Mouse (Mus musculus) stomach, embryonic 14.5 days (tissue): Measurements from ENCODE around the gene Cfap77. TPM values are rescaled to one million over a fixed set of nuclear protein-coding genes. Genes with fewer than 3 reads are reported as not detected.

Experiments
- ATAC-seq: fragments of 200-750 bp; cut with Nextera tagmentation; 2 replicates; pipeline ENCODE4 v1.8.0; 2017; ENCODE audit warnings: low read depth, moderate TSS enrichment; ENCODE audit not compliant: insufficient number of reproducible peaks, insufficient read depth, low FRiP score
- H3K27ac ChIP-seq: fragments of 300-500 bp; sonication (generic); 2 replicates; pipeline ENCODE4 v1.5.1; 2014; ENCODE audit warnings: mild to moderate bottlenecking, low read length, moderate library complexity, mixed read lengths
- H3K27me3 ChIP-seq: fragments of 300-500 bp; sonication (generic); 2 replicates; pipeline ENCODE4 v1.6.1; 2014; ENCODE audit warnings: low read length, control low read depth, mixed read lengths; ENCODE audit not compliant: control insufficient read depth, insufficient read depth
- H3K36me3 ChIP-seq: fragments of 300-500 bp; sonication (generic); 2 replicates; pipeline ENCODE4 v1.6.1; 2014; ENCODE audit warnings: mild to moderate bottlenecking, control low read depth, low read length, moderate library complexity, mixed read lengths; ENCODE audit not compliant: control insufficient read depth, insufficient read depth
- H3K4me1 ChIP-seq: fragments of 300-500 bp; sonication (generic); 2 replicates; pipeline ENCODE4 v1.6.1; 2014; ENCODE audit warnings: low read length, control low read depth, mixed read lengths; ENCODE audit not compliant: control insufficient read depth, insufficient read depth
- H3K4me2 ChIP-seq: fragments of 300-500 bp; sonication (generic); replicated peaks from 2 replicates; pipeline ENCODE4 v1.6.1; 2014; ENCODE audit warnings: low read depth, low read length, control low read depth
- H3K4me3 ChIP-seq: fragments of 300-500 bp; sonication (generic); 2 replicates; pipeline ENCODE4 v1.5.1; 2014; ENCODE audit warnings: low read depth, low read length, control low read depth
- H3K9ac ChIP-seq: fragments of 300-500 bp; sonication (generic); replicated peaks from 2 replicates; pipeline ENCODE4 v1.6.1; 2014; ENCODE audit warnings: low read depth, mild to moderate bottlenecking, control low read depth, low read length, moderate library complexity, mixed read lengths
- H3K9me3 ChIP-seq: fragments of 300-500 bp; sonication (generic); 2 replicates; pipeline ENCODE4 v1.6.1; 2016; ENCODE audit warnings: low read depth, low read length, control low read depth; ENCODE audit not compliant: control insufficient read depth
- WGBS: fragments of 180-500 bp; shearing (Covaris S2); extraction: QIAGEN DNeasy Blood & Tissue Kit; methylation state at CpG from one replicate; pipeline ENCODE4 v1.1.7; 2014; 5-methylcytosine and 5-hydroxymethylcytosine counted together
- polyA plus RNA-seq: library from polyadenylated mRNA; unstranded; fragments of >200 nt; fragmentation: Nextera tagmentation; extraction: Ambion mirVana; gene quantifications from 2 replicates; pipeline ENCODE4 v1.2.1, GENCODE M21; 2014

Cfap77 gene
- polyA plus RNA-seq, 1 experiment from 2014 or later: 0.59 TPM

- Histone ChIP-seq H3K4me2 (no peak overlapping the region), H3K27me3 (no peaks in the 10 kb centered on the region), H3K27ac (no peak overlapping the region), H3K36me3 (no peaks in the 10 kb centered on the region), H3K9ac (no peak overlapping the region), H3K9me3 (no peaks in the 10 kb centered on the region), H3K4me1 (0 out of 2 replicates have a peak, but pooled peaks cover 5% of the 10 kb centered on the region), H3K4me3 (no peak overlapping the region)
- ATAC-seq: no peak
- WGBS: 21% methylated on average over 6 of the region's 6 CpGs
These were observed 80.3 kb downstream of the Cfap77 start for GRCm38 (mm10) chr2:28974520-28974919.

GRCm38 (mm10) chr2:28973832-28974450 is 80.9 kb downstream of the Cfap77 start:
- H3K4me1 ChIP-seq: 0 out of 2 replicates have a peak, but pooled peaks cover 5% of the 10 kb centered on the region
- H3K9me3 ChIP-seq: no peaks in the 10 kb centered on the region
- no peak overlapping the region for H3K27ac ChIP-seq
- no peak overlapping the region for H3K4me3 ChIP-seq
- 42% methylated on average over 15 of the region's 15 CpGs for WGBS
- H3K27me3 ChIP-seq: no peaks in the 10 kb centered on the region
- no peak overlapping the region for H3K4me2 ChIP-seq
- no peak overlapping the region for H3K9ac ChIP-seq
- no peaks in the 10 kb centered on the region for H3K36me3 ChIP-seq
- ATAC-seq: no peak

DNA sequence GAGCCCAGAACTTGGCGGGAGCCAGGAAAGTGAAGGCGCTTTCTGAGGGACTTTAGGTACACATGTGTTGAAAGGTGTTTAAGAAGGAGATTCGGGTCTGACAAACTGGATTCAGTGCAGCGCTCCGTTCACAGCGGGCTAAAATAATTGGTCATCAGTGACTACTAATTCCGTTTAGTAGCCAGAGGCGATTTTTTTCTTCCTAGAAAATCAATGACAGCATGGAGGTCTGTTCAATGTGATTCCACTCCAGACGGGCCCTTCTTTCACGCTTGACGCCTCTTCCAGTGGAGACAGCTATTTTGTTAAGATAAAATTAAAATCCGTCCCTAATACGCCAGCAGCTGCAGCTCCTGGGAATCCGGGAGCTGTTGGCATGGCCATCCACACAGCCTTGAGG is 84.4 kb downstream of the Cfap77 start:
- Histone ChIP-seq H3K4me2 (no peak overlapping the region), H3K4me3 (no peak overlapping the region), H3K27ac (no peak overlapping the region), H3K36me3 (no peaks in the 10 kb centered on the region), H3K27me3 (no peaks in the 10 kb centered on the region), H3K4me1 (0 out of 2 replicates have a peak, but pooled peaks cover 5% of the 10 kb centered on the region), H3K9me3 (no peaks in the 10 kb centered on the region), H3K9ac (no peak overlapping the region)
- no peak for ATAC-seq
- 77% methylated on average over 14 of the region's 14 CpGs for WGBS

DNA sequence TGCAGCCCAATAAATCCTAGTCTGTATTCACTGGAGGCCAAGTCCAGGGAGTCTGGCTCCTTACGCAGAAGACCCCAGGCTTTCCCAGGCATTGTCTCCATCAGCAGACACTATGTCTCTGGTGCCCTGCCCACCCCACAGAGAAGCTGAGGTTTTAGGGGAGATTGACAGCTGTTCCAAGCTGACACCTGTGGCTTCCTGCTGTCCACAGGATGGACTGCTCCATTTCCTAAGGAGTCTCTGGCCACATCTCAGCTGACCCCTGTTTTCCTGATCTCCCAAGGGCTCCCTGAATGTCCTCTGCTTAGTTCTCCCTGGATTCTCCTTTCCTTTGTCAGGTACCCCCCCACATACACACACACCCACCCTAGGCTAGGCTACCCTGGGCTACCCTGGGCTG is 86.6 kb downstream of the Cfap77 start:
- no peak for ATAC-seq
- Histone ChIP-seq H3K36me3 (no peaks in the 10 kb centered on the region), H3K9me3 (no peaks in the 10 kb centered on the region), H3K9ac (no peak overlapping the region), H3K4me2 (no peak overlapping the region), H3K27ac (no peak overlapping the region), H3K4me1 (no peaks in the 10 kb centered on the region), H3K4me3 (no peak overlapping the region), H3K27me3 (no peaks in the 10 kb centered on the region)
- 75% methylated on average over 1 of the region's 1 CpGs for WGBS

DNA sequence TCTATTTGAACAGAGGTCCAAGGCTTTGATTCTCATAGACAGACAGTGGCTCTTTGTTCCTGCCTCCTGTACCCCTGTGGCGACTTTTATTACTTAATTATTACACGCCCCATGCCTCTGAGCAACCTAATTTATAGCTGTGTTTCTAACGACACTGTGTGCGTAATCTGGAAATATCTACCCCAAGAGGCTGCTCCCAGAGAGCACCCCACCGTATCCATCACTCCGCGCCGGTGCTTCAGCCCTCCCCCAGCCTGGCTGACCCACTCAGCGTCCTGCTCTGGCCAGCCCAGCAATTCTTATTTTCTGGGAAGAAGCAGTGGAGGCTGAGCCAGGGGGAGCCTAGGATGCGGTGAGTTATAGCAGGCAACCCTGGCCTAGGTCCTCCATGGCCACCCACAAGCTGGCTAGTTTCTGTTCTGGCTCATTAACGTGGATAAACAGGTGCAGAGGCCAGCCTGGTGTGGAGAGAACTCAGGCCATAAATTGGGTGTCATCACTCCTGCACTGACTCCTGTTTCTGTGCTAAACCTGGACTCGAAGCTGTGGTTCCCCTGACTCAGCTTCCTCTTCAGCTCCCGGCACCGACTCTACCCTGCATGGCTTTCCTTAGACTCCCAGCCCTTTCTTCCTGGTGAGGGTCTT is 88.6 kb downstream of the Cfap77 start:
- Histone ChIP-seq H3K36me3 (no peaks in the 10 kb centered on the region), H3K9me3 (no peaks in the 10 kb centered on the region), H3K27ac (no peak overlapping the region), H3K9ac (no peak overlapping the region), H3K4me3 (no peak overlapping the region), H3K4me2 (no peak overlapping the region), H3K27me3 (no peaks in the 10 kb centered on the region), H3K4me1 (no peaks in the 10 kb centered on the region)
- ATAC-seq: no peak
- 62% methylated on average over 14 of the region's 14 CpGs for WGBS

DNA sequence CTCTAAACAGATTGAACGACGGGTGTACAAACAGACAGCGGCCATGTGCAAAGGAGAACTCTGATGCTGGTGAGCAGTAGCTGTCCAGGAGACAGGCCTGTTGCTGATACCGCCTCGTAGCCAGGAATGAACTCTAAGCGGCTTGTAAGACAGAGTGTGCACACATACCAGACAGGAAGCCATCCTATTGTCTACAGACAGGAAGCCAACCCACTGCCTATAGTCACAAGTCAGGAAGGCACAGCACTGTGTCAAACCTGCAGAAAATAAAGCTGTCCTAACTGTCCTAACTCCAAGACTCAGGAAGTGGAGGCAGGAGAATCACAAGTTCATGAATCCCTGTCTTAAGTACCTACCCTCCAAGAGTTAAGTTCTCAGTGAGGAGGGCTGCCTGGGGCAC is 91.3 kb downstream of the Cfap77 start:
- no peak for ATAC-seq
- Histone ChIP-seq H3K4me2 (no peak overlapping the region), H3K4me1 (no peaks in the 10 kb centered on the region), H3K4me3 (no peak overlapping the region), H3K9me3 (no peaks in the 10 kb centered on the region), H3K36me3 (no peaks in the 10 kb centered on the region), H3K27ac (no peak overlapping the region), H3K9ac (no peak overlapping the region), H3K27me3 (no peaks in the 10 kb centered on the region)
- 69% methylated on average over 6 of the region's 6 CpGs for WGBS

GRCm38 (mm10) chr2:28961636-28962035 is 93.2 kb downstream of the Cfap77 start:
- WGBS: 62% methylated on average over 5 of the region's 5 CpGs
- Histone ChIP-seq H3K9me3 (no peaks in the 10 kb centered on the region), H3K4me2 (no peak overlapping the region), H3K27me3 (no peaks in the 10 kb centered on the region), H3K36me3 (no peaks in the 10 kb centered on the region), H3K9ac (no peak overlapping the region), H3K27ac (no peak overlapping the region), H3K4me3 (no peak overlapping the region), H3K4me1 (no peaks in the 10 kb centered on the region)
- no peak for ATAC-seq

- no peak for ATAC-seq
- Histone ChIP-seq H3K9ac (no peak overlapping the region), H3K4me1 (no peaks in the 10 kb centered on the region), H3K4me3 (no peak overlapping the region), H3K4me2 (no peak overlapping the region), H3K27ac (no peak overlapping the region), H3K36me3 (no peaks in the 10 kb centered on the region), H3K9me3 (no peaks in the 10 kb centered on the region), H3K27me3 (no peaks in the 10 kb centered on the region)
- WGBS: 80% methylated on average over 15 of the region's 15 CpGs
These were observed 93.8 kb downstream of the Cfap77 start for GRCm38 (mm10) chr2:28961024-28961585.
